Mouse (Mus musculus) testis, adult 2 months (tissue): ENCODE data around the gene Sprr1b. TPM values are rescaled to one million over a fixed set of nuclear protein-coding genes. Genes with fewer than 3 reads are reported as not detected.
"Not testable (repeated sequence)": the region's sequence is repeated elsewhere in the genome, so short reads cannot be mapped to it uniquely, and the experiment has no call there.

Experiments
- H3K27ac ChIP-seq: fragments of 200-500 bp; 2 replicates; pipeline ENCODE4 v1.5.1; 2012; ENCODE audit warnings: low read depth, low read length; ENCODE audit not compliant: control insufficient read depth, insufficient read depth
- H3K27me3 ChIP-seq: fragments of 200-500 bp; 2 replicates; pipeline ENCODE4 v1.6.1; 2012; ENCODE audit warnings: mild to moderate bottlenecking, low read length, moderate library complexity; ENCODE audit not compliant: control insufficient read depth, insufficient read depth
- H3K36me3 ChIP-seq: fragments of 200-500 bp; 2 replicates; pipeline ENCODE4 v1.6.1; 2012; ENCODE audit warnings: mild to moderate bottlenecking, low read length; ENCODE audit not compliant: control insufficient read depth, insufficient read depth
- H3K4me1 ChIP-seq: fragments of 200-500 bp; 2 replicates; pipeline ENCODE4 v1.6.1; 2012; ENCODE audit warnings: low read length; ENCODE audit not compliant: control insufficient read depth, insufficient read depth
- H3K4me3 ChIP-seq: fragments of 200-500 bp; 2 replicates; pipeline ENCODE4 v1.5.1; 2012; ENCODE audit warnings: low read depth, mild to moderate bottlenecking, low read length, moderate library complexity, mixed read lengths; ENCODE audit not compliant: control insufficient read depth
- CTCF ChIP-seq: fragments of 200-500 bp; IDR thresholded peaks from 2 replicates; pipeline ENCODE4 v1.5.1; 2012; ENCODE audit warnings: low read depth, mild to moderate bottlenecking, inconsistent platforms, low read length, moderate library complexity; ENCODE audit not compliant: control insufficient read depth, insufficient read depth, insufficient replicate concordance
- POLR2A ChIP-seq: fragments of 200-500 bp; IDR thresholded peaks from 2 replicates; pipeline ENCODE4 v1.6.1; 2012; ENCODE audit warnings: low read depth, mild to moderate bottlenecking, inconsistent platforms, low read length, moderate library complexity; ENCODE audit not compliant: control insufficient read depth
- polyA plus RNA-seq: library from polyadenylated mRNA; depleted of rRNA; stranded (reverse); fragments of >200 nt; gene quantifications from 2 replicates; pipeline ENCODE4 v1.2.3, GENCODE M21; 2012; rRNA removed

Sprr1b gene
- not detected in 2 replicates for polyA plus RNA-seq

DNA sequence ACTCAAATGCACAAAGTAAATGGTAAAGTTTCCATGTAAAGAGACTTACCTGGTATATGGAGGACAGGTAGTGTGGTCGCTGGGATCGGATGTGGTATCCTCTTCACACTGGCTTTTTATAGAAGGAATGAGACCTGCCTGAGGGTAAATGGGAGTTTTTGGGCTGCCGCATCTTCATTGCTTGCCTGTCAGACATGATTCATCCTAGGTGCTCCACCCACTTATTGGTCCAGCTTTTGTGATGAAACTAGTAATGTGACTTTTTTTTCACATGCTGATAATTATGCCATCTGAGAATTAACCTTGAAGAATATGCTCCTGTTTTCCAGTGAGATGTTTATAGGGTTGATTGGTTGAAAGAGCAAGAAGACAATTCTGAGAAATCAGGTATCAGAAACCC is at the start of gene Sprr1b:
Sprr1b (minus strand) TSS at position 101 of the 400 bp plus-strand sequence.
- H3K4me3 ChIP-seq, result no peak within 1 kb of the TSS

DNA sequence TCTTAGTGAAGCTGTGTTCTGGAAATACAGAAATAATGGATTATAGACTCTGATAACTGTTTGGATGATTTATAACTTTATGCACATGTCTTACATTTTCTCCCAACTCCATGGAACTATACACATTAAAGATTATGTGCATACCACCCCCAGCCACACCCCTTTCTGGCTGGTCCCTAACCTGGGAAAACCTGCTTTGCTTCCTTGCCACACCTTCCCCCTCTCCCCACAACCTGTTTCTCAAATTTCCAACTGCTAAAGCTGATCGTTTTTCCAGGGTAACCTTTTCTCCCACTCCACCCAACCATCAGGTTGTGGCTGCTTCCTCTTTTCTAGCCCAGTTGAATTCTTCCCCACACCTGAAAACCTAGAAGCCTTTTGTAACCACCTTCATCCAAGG is 47.7 kb upstream of the Sprr1b start:
- no peak overlapping the region for H3K4me3 ChIP-seq
- TF ChIP-seq CTCF (no peak), POLR2A (no peak)
- no peaks in the 10 kb centered on the region for H3K27me3 ChIP-seq
- no peaks in the 10 kb centered on the region for H3K4me1 ChIP-seq
- H3K36me3 ChIP-seq, result no peaks in the 10 kb centered on the region
- H3K27ac ChIP-seq, result no peak overlapping the region

More for the DNA sequence above, at the start of gene Sprr1b:
- H3K27ac ChIP-seq, result no peak within 1 kb of the TSS
- H3K4me1 ChIP-seq, result no peaks in the 10 kb centered on the region
- H3K36me3 ChIP-seq, result no peaks in the 10 kb centered on the region
- H3K27me3 ChIP-seq, result no peaks in the 10 kb centered on the region
- TF ChIP-seq POLR2A (no peak), CTCF (no peak)

DNA sequence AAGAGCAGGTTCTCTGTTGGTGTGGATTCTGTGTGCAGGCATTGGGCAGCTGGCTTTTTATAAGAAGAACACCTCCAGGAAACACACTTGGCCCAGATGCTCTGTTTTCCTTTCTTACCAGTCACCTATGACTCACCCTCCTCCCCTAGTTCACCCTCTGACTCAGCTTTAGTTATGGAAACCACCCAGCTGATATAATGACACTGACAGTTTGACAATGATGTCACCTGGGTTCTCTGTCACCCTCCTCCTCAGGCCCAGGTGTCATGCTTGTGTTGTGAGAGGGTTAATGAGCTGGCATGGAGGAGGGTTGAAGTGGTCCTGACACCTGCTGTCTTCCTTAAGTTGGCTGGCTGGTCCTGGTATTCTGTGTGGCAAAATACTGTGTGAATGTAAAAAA is 47.3 kb upstream of the Sprr1b start, which contains the start of gene Sprr1a:
Sprr1a (minus strand) TSS at position 33 of the 400 bp plus-strand sequence.
- H3K4me1 ChIP-seq, result no peaks in the 10 kb centered on the region
- no peak within 1 kb of the TSS for H3K27ac ChIP-seq
- H3K4me3 ChIP-seq, result no peak within 1 kb of the TSS
- TF ChIP-seq CTCF (no peak), POLR2A (no peak)
- no peaks in the 10 kb centered on the region for H3K36me3 ChIP-seq
- H3K27me3 ChIP-seq, result no peaks in the 10 kb centered on the region

DNA sequence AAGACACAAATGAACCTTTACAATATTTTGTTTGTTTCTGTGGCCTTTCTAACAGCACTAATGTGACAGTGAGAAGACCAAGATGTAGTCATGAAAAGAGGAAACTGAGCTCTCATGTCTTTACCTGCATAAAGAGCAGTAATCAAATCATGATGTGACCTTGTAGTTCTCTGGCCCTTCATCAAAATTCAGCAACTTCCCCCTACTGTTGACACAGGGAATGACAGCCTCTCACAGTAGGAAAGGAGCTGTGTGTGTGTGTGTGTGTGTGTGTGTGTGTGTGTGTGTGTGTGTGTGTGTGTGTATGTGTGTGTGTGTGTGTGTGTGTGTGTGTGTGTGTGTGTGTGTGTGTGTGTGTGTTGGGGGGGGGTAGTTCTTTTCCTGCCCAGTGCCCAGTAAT is 42.7 kb upstream of the Sprr1b start:
- H3K4me3 ChIP-seq, H3K27me3 ChIP-seq, H3K27ac ChIP-seq, H3K4me1 ChIP-seq, H3K36me3 ChIP-seq: not testable (repeated sequence)

DNA sequence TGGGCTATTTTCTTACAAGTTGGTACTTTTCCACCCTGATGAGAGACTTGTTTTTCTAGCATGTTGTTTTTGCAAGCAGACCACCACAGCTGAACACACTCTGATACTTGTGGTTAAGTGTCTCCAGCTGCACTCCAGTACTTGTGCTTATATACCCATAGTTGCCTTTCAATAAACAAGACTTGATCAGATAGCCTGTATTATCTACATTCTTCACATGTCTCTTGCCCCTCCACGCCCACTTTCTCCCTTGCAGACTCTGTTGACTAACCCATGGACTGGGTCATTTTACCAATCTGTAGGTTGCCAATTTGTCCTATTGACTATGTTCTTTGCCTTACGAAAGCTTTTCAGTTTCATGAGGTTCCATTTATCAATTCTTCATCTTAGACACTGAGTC is 31.5 kb upstream of the Sprr1b start:
- H3K4me3 ChIP-seq, result no peak overlapping the region
- no peak overlapping the region for H3K27ac ChIP-seq
- no peaks in the 10 kb centered on the region for H3K36me3 ChIP-seq
- H3K27me3 ChIP-seq, result no peaks in the 10 kb centered on the region
- TF ChIP-seq POLR2A (no peak), CTCF (no peak)
- H3K4me1 ChIP-seq, result no peaks in the 10 kb centered on the region

DNA sequence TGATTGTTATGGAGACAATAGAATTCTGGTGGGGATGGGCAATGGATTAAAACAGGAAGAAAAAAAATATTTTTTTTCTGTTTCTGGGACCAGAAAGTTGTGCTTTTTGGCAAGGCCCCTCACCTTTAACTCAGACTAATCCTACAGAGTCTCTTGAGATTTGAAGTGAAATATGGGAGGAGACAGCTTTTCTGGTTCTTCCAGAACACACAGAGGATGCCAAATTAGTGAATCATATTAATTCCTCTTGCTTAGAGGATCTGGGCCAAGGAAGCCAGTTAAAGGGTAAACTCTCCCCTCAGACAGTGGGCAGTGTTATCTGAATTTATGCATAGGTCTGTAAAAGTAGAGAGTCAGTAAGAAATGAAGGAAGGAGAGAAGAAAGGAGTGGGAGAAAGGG is 28.8 kb upstream of the Sprr1b start:
- Histone ChIP-seq H3K36me3 (no peaks in the 10 kb centered on the region), H3K27ac (no peak overlapping the region), H3K4me1 (no peaks in the 10 kb centered on the region), H3K27me3 (no peaks in the 10 kb centered on the region), H3K4me3 (no peak overlapping the region)
- TF ChIP-seq CTCF (no peak), POLR2A (no peak)

DNA sequence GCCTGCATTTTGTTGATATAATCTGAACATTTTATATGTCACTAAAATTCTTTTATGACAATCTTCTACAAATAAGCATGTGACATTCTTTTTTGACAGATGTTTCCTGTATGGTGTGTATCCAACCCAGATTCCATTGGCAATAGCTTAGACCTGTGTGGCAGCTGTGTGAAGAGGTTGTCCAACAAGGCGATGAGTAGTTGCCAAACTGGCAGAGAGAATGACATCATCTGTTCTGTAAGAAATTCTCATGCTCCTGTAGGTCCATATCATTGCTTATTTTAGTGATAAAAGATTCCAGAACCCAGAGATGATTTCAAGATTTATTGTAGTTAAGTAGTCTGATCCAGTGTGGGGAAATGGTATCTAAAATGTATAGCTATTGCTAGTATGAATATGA is 28.0 kb upstream of the Sprr1b start:
- Histone ChIP-seq H3K27me3 (no peaks in the 10 kb centered on the region), H3K27ac (no peak overlapping the region), H3K36me3 (no peaks in the 10 kb centered on the region), H3K4me1 (no peaks in the 10 kb centered on the region), H3K4me3 (no peak overlapping the region)
- TF ChIP-seq CTCF (no peak), POLR2A (no peak)

DNA sequence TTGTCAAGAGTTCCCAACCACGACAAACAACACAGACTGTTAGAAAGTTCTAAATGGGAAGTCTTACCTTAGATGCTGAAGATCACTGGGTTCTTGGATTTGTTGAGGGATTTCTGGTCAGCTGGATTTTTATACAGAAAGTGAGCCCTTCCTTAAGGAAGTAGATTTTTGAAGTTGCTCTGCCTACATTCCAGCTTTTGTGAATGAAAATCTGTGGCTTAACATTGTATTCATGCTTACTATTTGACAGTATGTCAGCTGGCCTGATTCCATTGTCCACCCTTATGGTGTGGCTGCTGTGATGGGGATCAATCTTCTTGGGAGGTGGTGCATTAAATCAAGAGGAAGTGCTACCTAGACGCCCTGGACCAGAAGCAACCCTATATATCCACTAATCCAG is 20.0 kb upstream of the Sprr1b start, which contains the start of gene Sprr3:
Sprr3 (minus strand) TSS at position 101 of the 400 bp plus-strand sequence.
- no peak within 1 kb of the TSS for H3K27ac ChIP-seq
- TF ChIP-seq CTCF, result no peak
- TF ChIP-seq POLR2A, result no peak
- no peak within 1 kb of the TSS for H3K4me3 ChIP-seq
- no peaks in the 10 kb centered on the region for H3K27me3 ChIP-seq
- H3K4me1 ChIP-seq, result no peaks in the 10 kb centered on the region
- no peaks in the 10 kb centered on the region for H3K36me3 ChIP-seq
